Mouse (Mus musculus) MEL (cell line): ENCODE results near the gene Olfr67. TPM values are rescaled to one million over a fixed set of nuclear protein-coding genes. Genes with fewer than 3 reads are reported as not detected.
"Not testable (repeated sequence)": the region's sequence is repeated elsewhere in the genome, so short reads cannot be mapped to it uniquely, and the experiment has no call there.

Experiments
- DNase-seq: peaks from one replicate; pipeline ENCODE4 v3.0.0; 2011; ENCODE audit warnings: low read depth, low spot score
- H3K27ac ChIP-seq: 2 replicates; pipeline ENCODE4 v1.5.1; 2012; ENCODE audit warnings: low read depth, mild to moderate bottlenecking, control low read depth, low read length, moderate library complexity; ENCODE audit not compliant: control insufficient read depth
- H3K27me3 ChIP-seq, 2 experiments: fragments of 150-350 bp in 1 of 2; sonication (generic) in 1 of 2; 2 replicates each; pipeline ENCODE4 v1.6.1; 2012; ENCODE audit warnings: low read length in 2 of 2, mild to moderate bottlenecking in 2 of 2, improper control_type of control experiment in 1 of 2, moderate library complexity in 1 of 2; ENCODE audit not compliant: insufficient read depth in 2 of 2, control insufficient read depth in 1 of 2
- H3K36me3 ChIP-seq, 2 experiments: 2 replicates each; pipeline ENCODE4 v1.6.1; 2012 to 2014; ENCODE audit warnings: low read length in 2 of 2, improper control_type of control experiment in 1 of 2, inconsistent platforms in 1 of 2, mild to moderate bottlenecking in 1 of 2; ENCODE audit not compliant: insufficient read depth in 2 of 2, control insufficient read depth in 1 of 2
- H3K4me1 ChIP-seq, 2 experiments: fragments of 150-350 bp in 1 of 2; sonication (generic) in 1 of 2; 2 replicates each; pipeline ENCODE4 v1.6.1; 2012; ENCODE audit warnings: low read length in 2 of 2, improper control_type of control experiment in 1 of 2, mild to moderate bottlenecking in 1 of 2; ENCODE audit not compliant: insufficient read depth in 2 of 2, control insufficient read depth in 1 of 2
- H3K4me3 ChIP-seq, 2 experiments: fragments of 150-350 bp in 1 of 2; sonication (generic) in 1 of 2; 2 replicates each; pipeline ENCODE4 v1.5.1; 2012; ENCODE audit warnings: low read depth in 2 of 2, low read length in 2 of 2, mild to moderate bottlenecking in 2 of 2, moderate library complexity in 2 of 2, control low read depth in 1 of 2, improper control_type of control experiment in 1 of 2; ENCODE audit not compliant: control insufficient read depth in 1 of 2, insufficient read depth in 1 of 2
- H3K79me2 ChIP-seq: 2 replicates; pipeline ENCODE4 v1.6.1; 2012; ENCODE audit warnings: mild to moderate bottlenecking, low read length, moderate library complexity; ENCODE audit not compliant: control insufficient read depth, poor library complexity, insufficient read depth
- H3K9ac ChIP-seq: 2 replicates; pipeline ENCODE4 v1.6.1; 2012; ENCODE audit warnings: low read depth, mild to moderate bottlenecking, control low read depth, low read length, moderate library complexity; ENCODE audit not compliant: control insufficient read depth, poor library complexity, severe bottlenecking
- H3K9me3 ChIP-seq: fragments of 150-350 bp; sonication (generic); replicated peaks from 2 replicates; pipeline ENCODE4 v1.6.1; 2012; ENCODE audit warnings: mild to moderate bottlenecking, low read length, improper control_type of control experiment, moderate library complexity; ENCODE audit not compliant: insufficient read depth
- BHLHE40 ChIP-seq: IDR thresholded peaks from 2 replicates; pipeline ENCODE4 v1.6.1; 2012; ENCODE audit warnings: low read depth, mild to moderate bottlenecking, inconsistent platforms, low read length, improper control_type of control experiment, borderline replicate concordance
- CHD2 ChIP-seq: IDR thresholded peaks from 2 replicates; pipeline ENCODE4 v1.6.1; 2011; ENCODE audit warnings: low read length, improper control_type of control experiment
- ELF1 ChIP-seq: IDR thresholded peaks from 2 replicates; pipeline ENCODE4 v1.6.1; 2014; ENCODE audit warnings: low read depth, mild to moderate bottlenecking, inconsistent platforms, low read length, improper control_type of control experiment, moderate library complexity
- EP300 ChIP-seq, 2 experiments: IDR thresholded peaks; 2 replicates each; pipeline ENCODE4 v1.6.1; 2011; ENCODE audit warnings: improper control_type of control experiment in 2 of 2, low read length in 2 of 2, low read depth in 1 of 2, mild to moderate bottlenecking in 1 of 2
- GATA1 ChIP-seq: IDR thresholded peaks from 2 replicates; pipeline ENCODE4 v1.6.1; 2011; ENCODE audit warnings: low read depth, low read length, improper control_type of control experiment
- MXI1 ChIP-seq: IDR thresholded peaks from 2 replicates; pipeline ENCODE4 v1.6.1; 2011; ENCODE audit warnings: mild to moderate bottlenecking, low read depth, low read length, improper control_type of control experiment
- MYB ChIP-seq: IDR thresholded peaks from 2 replicates; pipeline ENCODE4 v1.6.1; 2011; ENCODE audit warnings: mild to moderate bottlenecking, low read depth, low read length, improper control_type of control experiment
- MYC ChIP-seq: IDR thresholded peaks from 2 replicates; pipeline ENCODE4 v1.6.1; 2011; ENCODE audit warnings: low read depth, mild to moderate bottlenecking, low read length, improper control_type of control experiment, moderate library complexity
- POLR2A ChIP-seq, 2 experiments: IDR thresholded peaks; 2 replicates each; pipeline ENCODE4 v1.6.1; 2011 to 2012; ENCODE audit warnings: low read length in 2 of 2, mild to moderate bottlenecking in 2 of 2, control low read depth in 1 of 2, improper control_type of control experiment in 1 of 2, low read depth in 1 of 2, moderate library complexity in 1 of 2; ENCODE audit not compliant: control insufficient read depth in 1 of 2, insufficient read depth in 1 of 2, poor library complexity in 1 of 2
- POLR2AphosphoS5 ChIP-seq: IDR thresholded peaks from 2 replicates; pipeline ENCODE4 v1.6.1; 2012; ENCODE audit warnings: low read depth, borderline replicate concordance, mild to moderate bottlenecking, inconsistent platforms, low read length, moderate library complexity, mixed read lengths
- RCOR1 ChIP-seq: IDR thresholded peaks from 2 replicates; pipeline ENCODE4 v1.6.1; 2012; ENCODE audit warnings: low read depth, mild to moderate bottlenecking, inconsistent platforms, low read length, improper control_type of control experiment
- USF2 ChIP-seq, 2 experiments: IDR thresholded peaks; 2 replicates each; pipeline ENCODE4 v1.6.1; 2011 to 2012; ENCODE audit warnings: improper control_type of control experiment in 2 of 2, low read length in 2 of 2, borderline replicate concordance in 1 of 2, inconsistent platforms in 1 of 2, low read depth in 1 of 2, mild to moderate bottlenecking in 1 of 2; ENCODE audit not compliant: insufficient read depth in 1 of 2
- polyA plus RNA-seq, 2 experiments: library from polyadenylated mRNA; stranded (reverse) in 1 of 2; unstranded in 1 of 2; fragments of >175 nt in 1 of 2; fragments of >200 nt in 1 of 2; gene quantifications; 2 replicates each; pipeline versions ENCODE4 v1.2.1 to v1.2.4; 2012; ENCODE audit warnings: low replicate concordance in 2 of 2, low read depth in 1 of 2; ENCODE audit not compliant: insufficient read length in 2 of 2, insufficient read depth in 1 of 2, missing spikeins in 1 of 2
- total RNA-seq: library from RNA; depleted of rRNA; stranded (reverse); fragments of 300-350 nt; gene quantifications from 2 replicates; pipeline ENCODE4 v1.2.3, GENCODE M21; 2012

The Olfr67 gene
- total and polyA plus RNA-seq, 3 experiments = not detected

DNA sequence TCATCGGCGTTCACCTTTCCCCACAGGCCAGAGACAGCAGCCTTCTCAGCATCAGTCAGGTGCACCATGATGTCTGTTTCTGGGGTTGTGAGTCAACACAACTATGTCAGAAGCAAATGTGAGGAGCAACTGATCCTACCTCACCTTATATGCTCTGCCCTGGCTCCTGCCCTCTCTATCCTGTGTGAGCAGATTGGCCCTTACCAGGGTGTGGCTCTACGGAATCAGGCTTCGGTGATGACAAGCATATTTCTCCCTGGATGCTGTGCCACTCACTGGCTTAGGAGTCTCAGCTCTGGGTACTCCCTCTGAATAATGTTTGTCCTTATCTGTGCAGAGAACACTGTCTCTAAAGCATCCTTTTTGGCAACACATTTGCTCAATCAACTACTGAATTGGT is 36.2 kb upstream of the Olfr67 start, which contains the start of gene Hbb-bs:
Gene Hbb-bs (minus strand): TSS at position 289 of the 400 bp plus-strand sequence.
- no peak within 1 kb of the TSS for H3K9ac ChIP-seq

DNA sequence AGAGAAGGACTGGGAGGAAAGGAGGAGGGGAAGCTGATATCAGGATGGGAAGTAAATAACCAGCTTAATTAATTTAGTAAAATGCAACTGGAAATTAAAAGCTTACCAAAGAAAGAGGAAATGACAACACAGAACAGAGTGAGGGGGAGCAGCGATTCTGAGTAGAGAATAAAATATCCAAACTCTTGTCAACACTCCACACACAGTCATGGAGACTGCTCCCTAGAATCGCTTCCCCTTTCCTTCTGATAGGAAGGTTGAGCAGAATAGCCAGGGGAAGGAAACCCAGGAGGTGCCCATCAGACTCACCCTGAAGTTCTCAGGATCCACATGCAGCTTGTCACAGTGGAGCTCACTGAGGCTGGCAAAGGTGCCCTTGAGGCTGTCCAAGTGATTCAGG is 35.5 kb upstream of the Olfr67 start:
- H3K79me2 ChIP-seq, H3K27ac ChIP-seq, H3K4me3 ChIP-seq, H3K36me3 ChIP-seq, H3K9ac ChIP-seq, H3K27me3 ChIP-seq, DNase-seq, H3K9me3 ChIP-seq: not testable (repeated sequence)
- H3K4me1 ChIP-seq = peaks cover 6 to 11% of the 10 kb centered on the region in 2 experiments

More for the DNA sequence above, 36.2 kb upstream of the Olfr67 start, which contains the start of gene Hbb-bs:
- no peaks in the 10 kb centered on the region for H3K27me3 ChIP-seq
- H3K36me3 ChIP-seq = peaks cover 0 to 6% of the 10 kb centered on the region in 2 experiments; a peak in 2 of 4 replicates
- no peak within 1 kb of the TSS for H3K27ac ChIP-seq
- H3K79me2 ChIP-seq = no peaks in the 10 kb centered on the region
- H3K4me3 ChIP-seq = no peak within 1 kb of the TSS
- peaks cover 6 to 11% of the 10 kb centered on the region in 2 experiments for H3K4me1 ChIP-seq
- DNase-seq = peak; percentile 38
- H3K9me3 ChIP-seq = no peaks in the 10 kb centered on the region
- TF ChIP-seq GATA1 (0 out of 2 replicates have a peak, but pooled peaks have one; percentile 13), MYC (no peak), EP300 (IDR thresholded peaks at IDR 0.05; ENCODE audit: low read depth in 1 of 2, low read length in 2 of 2) (peak in 1 of 2 experiments; percentile 5; a peak in 1 of 4 replicates), POLR2AphosphoS5 (peak; percentile 64; the same call in 1 of the 2 replicates), USF2 (IDR thresholded peaks at IDR 0.05; ENCODE audit: borderline replicate concordance in 1 of 2, insufficient read depth in 1 of 2, low read depth in 1 of 2, low read length in 2 of 2) (no peak)
- TF ChIP-seq, all 39 proteins: peak for 3

DNA sequence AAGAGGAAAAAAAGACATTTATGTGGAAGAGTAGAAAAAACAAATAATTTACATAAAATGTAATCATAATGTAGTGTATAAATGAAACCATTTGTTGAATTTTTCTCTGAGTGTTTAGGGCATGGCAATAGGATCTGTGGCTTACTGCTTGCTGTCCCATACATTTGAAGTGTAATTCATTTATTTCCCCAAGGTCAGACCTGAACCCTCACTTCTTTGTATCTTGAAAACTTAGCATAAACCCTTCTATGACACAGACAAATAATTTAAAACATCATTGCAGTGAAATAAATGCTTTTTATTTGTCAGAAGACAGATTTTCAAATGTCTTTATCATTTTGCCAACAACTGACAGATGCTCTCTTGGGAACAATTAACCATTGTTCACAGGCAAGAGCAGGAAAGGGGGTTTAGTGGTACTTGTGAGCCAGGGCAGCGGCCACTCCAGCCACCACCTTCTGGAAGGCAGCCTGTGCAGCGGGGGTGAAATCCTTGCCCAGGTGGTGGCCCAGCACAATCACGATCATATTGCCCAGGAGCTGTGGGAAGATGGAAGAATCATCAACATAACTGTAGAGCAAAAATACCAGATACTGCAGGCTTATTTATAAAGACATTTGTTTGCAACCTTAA is 34.8 kb upstream of the Olfr67 start:
- Histone ChIP-seq H3K36me3 (peaks cover 0 to 6% of the 10 kb centered on the region in 2 experiments; a peak in 2 of 4 replicates), H3K9me3 (no peaks in the 10 kb centered on the region), H3K27ac (no peak overlapping the region), H3K4me1 (peaks cover 6 to 11% of the 10 kb centered on the region in 2 experiments), H3K79me2 (no peaks in the 10 kb centered on the region), H3K4me3 (no peak overlapping the region), H3K9ac (no peak overlapping the region), H3K27me3 (no peaks in the 10 kb centered on the region)
- TF ChIP-seq EP300 (IDR thresholded peaks at IDR 0.05; ENCODE audit: low read depth in 1 of 2, low read length in 2 of 2) (no peak), MXI1 (no peak), ELF1 (no peak), RCOR1 (no peak), POLR2A (IDR thresholded peaks at IDR 0.05; ENCODE audit: control insufficient read depth in 1 of 2, insufficient read depth in 1 of 2, low read depth in 1 of 2, low read length in 2 of 2, poor library complexity in 1 of 2) (no peak), MYB (no peak), BHLHE40 (no peak), CHD2 (no peak)
- no peak for DNase-seq
